Mouse (Mus musculus): ENCODE measurements around the gene Cope.
A peak's percentile ranks its signal among the peaks of the same experiment; 100 is the strongest.

DNA sequence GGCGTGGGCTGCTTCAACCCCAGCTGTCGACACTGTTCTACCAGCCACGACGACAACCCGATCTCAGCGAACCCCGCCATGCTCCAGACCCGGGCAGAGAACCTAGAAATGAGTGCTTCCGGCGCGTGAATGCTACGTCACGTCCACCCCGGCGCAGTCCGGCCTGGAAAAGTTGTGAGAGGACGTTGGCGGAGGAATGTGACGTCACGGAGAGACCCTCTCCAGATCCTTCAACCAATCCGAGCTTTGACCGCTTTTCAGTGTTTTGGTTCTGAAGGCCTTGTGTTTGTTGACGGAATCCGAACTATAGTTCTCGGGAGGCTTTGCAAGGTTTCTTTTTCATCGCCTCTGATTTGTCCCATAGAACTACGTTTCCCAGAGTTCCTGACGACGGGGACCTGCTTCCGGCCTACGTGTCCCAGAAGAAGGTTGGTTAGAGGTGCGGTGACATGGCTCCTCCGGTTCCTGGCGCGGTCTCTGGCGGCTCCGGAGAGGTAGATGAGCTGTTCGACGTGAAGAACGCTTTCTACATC, at the start of gene Cope, which contains the start of gene Ddx49:
- peak; percentile 75; the same call in 1 of the 2 replicates for TF ChIP-seq POLR2A (IDR thresholded peaks at IDR 0.05; ENCODE audit: borderline replicate concordance, control insufficient read depth, low read depth, low read length)
- no peak for TF ChIP-seq CTCF (IDR thresholded peaks at IDR 0.05; ENCODE audit: control insufficient read depth, insufficient read depth, low read length)

Data from bone marrow, adult 2 months (tissue).